Mouse (Mus musculus) myocyte (in vitro differentiated cells): ENCODE data around the gene Chst15.

Source experiments
- MYOD1 ChIP-seq, 3 experiments: IDR thresholded peaks; one replicate each; pipeline ENCODE4 v1.6.1; 2011; ENCODE audit warnings: control low read depth in 2 of 3, low read depth in 2 of 3, mild to moderate bottlenecking in 2 of 3, moderate library complexity in 1 of 3; ENCODE audit not compliant: insufficient read length in 2 of 3, control insufficient read depth in 1 of 3
- POLR2A ChIP-seq: IDR thresholded peaks from one replicate; pipeline ENCODE4 v1.6.1; 2011; ENCODE audit warnings: low read depth, mild to moderate bottlenecking, control low read depth, moderate library complexity; ENCODE audit not compliant: insufficient read length
- POLR2AphosphoS2 ChIP-seq: IDR thresholded peaks from one replicate; pipeline ENCODE4 v1.6.1; 2011; ENCODE audit warnings: low read depth, control low read depth; ENCODE audit not compliant: insufficient read length
- REST ChIP-seq: IDR thresholded peaks from one replicate; pipeline ENCODE4 v1.6.1; 2011; ENCODE audit warnings: mild to moderate bottlenecking, control low read depth, moderate library complexity; ENCODE audit not compliant: insufficient read depth, insufficient read length

DNA sequence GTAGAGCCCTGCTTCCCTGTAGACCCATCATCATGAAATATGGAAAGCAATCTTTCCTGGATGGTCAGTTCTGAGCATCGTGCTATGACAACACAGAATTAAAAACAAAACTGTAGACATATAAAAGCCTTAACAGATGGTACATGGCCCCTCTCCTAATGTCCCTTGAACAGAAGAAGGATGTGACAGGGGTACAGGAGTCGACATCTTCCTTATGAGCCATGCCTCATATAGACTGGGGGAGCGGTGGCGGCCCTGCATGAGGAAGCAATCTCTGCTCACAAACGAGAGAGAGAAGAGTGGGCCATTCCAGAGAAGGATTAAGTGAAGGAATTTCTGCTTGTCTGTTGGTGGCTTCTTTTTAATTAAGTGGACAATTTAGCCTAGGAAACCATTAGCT, 58.8 kb downstream of the Chst15 start:
- no peak for TF ChIP-seq POLR2AphosphoS2
- TF ChIP-seq REST = no peak
- no peak for TF ChIP-seq MYOD1 (IDR thresholded peaks at IDR 0.05; ENCODE audit: control insufficient read depth in 1 of 3, insufficient read length in 2 of 3, low read depth in 2 of 3)
- no peak for TF ChIP-seq POLR2A
